Mouse (Mus musculus): ENCODE results near the gene Nsd1. TPM values are rescaled to one million over a fixed set of nuclear protein-coding genes. Genes with fewer than 3 reads are reported as not detected.
A peak's percentile ranks its signal among the peaks of the same experiment; 100 is the strongest.

The Nsd1 gene
- polyA plus RNA-seq, 1 experiment from 2014 or later = 55.7 TPM

- no peak overlapping the region for H3K4me3 ChIP-seq (ENCODE audit: low read depth, low read length)
- no peak overlapping the region for H3K9ac ChIP-seq (replicated peaks; ENCODE audit: low read depth)
- no peak overlapping the region for H3K27ac ChIP-seq (ENCODE audit: low read length)
- H3K36me3 ChIP-seq (ENCODE audit: insufficient read depth, low read length) = peaks cover 5% of the 10 kb centered on the region; the same call in 1 of the 2 replicates
- peak overlapping the region; percentile 84 for H3K4me2 ChIP-seq (replicated peaks; ENCODE audit: low read depth, low read length)
- peaks cover 3% of the 10 kb centered on the region; the same call in 1 of the 2 replicates for H3K4me1 ChIP-seq (ENCODE audit: insufficient read depth, low read depth, low read length)
- no peak for ATAC-seq
- no peak for DNase-seq (ENCODE audit: low spot score)
- H3K9me3 ChIP-seq (ENCODE audit: low read length) = no peaks in the 10 kb centered on the region
- TF ChIP-seq EP300 (IDR thresholded peaks at IDR 0.05) = no peak
- no peak for TF ChIP-seq CTCF (IDR thresholded peaks at IDR 0.05)
- H3K27me3 ChIP-seq (replicated peaks; ENCODE audit: insufficient read depth, low read length) = no peaks in the 10 kb centered on the region
These were observed 151.6 kb downstream of the Nsd1 start for GRCm38 (mm10) chr13:55361145-55361544.

GRCm38 (mm10) chr13:55361974-55362452, 152.4 kb downstream of the Nsd1 start:
- H3K4me1 ChIP-seq (ENCODE audit: insufficient read depth, low read depth, low read length) = peaks cover 3% of the 10 kb centered on the region; the same call in 1 of the 2 replicates
- no peaks in the 10 kb centered on the region for H3K27me3 ChIP-seq (replicated peaks; ENCODE audit: insufficient read depth, low read length)
- H3K9me3 ChIP-seq (ENCODE audit: low read length) = no peaks in the 10 kb centered on the region
- whole genome bisulfite sequencing = under 1% methylated on average over 32 of the region's 32 CpGs
- peak overlapping the region; percentile 96 for H3K9ac ChIP-seq (replicated peaks; ENCODE audit: low read depth)
- ATAC-seq (peak; percentile 22), DNase-seq (ENCODE audit: low spot score) (peak; percentile 30)
- H3K4me3 ChIP-seq (ENCODE audit: low read depth, low read length) = peak overlapping the region; percentile 92
- H3K27ac ChIP-seq (ENCODE audit: low read length) = peak overlapping the region; percentile 95
- H3K4me2 ChIP-seq (replicated peaks; ENCODE audit: low read depth, low read length) = peak overlapping the region; percentile 84
- H3K36me3 ChIP-seq (ENCODE audit: insufficient read depth, low read length) = peaks cover 5% of the 10 kb centered on the region; the same call in 1 of the 2 replicates
- TF ChIP-seq CTCF (IDR thresholded peaks at IDR 0.05) = no peak
- no peak for TF ChIP-seq EP300 (IDR thresholded peaks at IDR 0.05)

GRCm38 (mm10) chr13:55362453-55363060, 153.0 kb downstream of the Nsd1 start, which contains the start of gene Lman2:
Lman2 (minus strand) TSS chr13:55362783.
- peak within 1 kb of the TSS; percentile 96 for H3K9ac ChIP-seq (replicated peaks; ENCODE audit: low read depth)
- H3K27ac ChIP-seq (ENCODE audit: low read length) = peak within 1 kb of the TSS; percentile 95
- 1% methylated on average over 35 of the region's 35 CpGs for WGBS
- DNase-seq (ENCODE audit: low spot score) (peak; percentile 100), ATAC-seq (peak; percentile 99)
- peak within 1 kb of the TSS; percentile 92 for H3K4me3 ChIP-seq (ENCODE audit: low read depth, low read length)
- peaks cover 5% of the 10 kb centered on the region; the same call in 1 of the 2 replicates for H3K36me3 ChIP-seq (ENCODE audit: insufficient read depth, low read length)
- peaks cover 3% of the 10 kb centered on the region; the same call in 1 of the 2 replicates for H3K4me1 ChIP-seq (ENCODE audit: insufficient read depth, low read depth, low read length)
- H3K27me3 ChIP-seq (replicated peaks; ENCODE audit: insufficient read depth, low read length) = no peaks in the 10 kb centered on the region
- peak within 1 kb of the TSS; percentile 84 for H3K4me2 ChIP-seq (replicated peaks; ENCODE audit: low read depth, low read length)
- TF ChIP-seq CTCF (IDR thresholded peaks at IDR 0.05) = no peak
- no peak for TF ChIP-seq EP300 (IDR thresholded peaks at IDR 0.05)
- no peaks in the 10 kb centered on the region for H3K9me3 ChIP-seq (ENCODE audit: low read length)

Other genes with a start within 250 kb of the Nsd1 start
- 1.0 and 1.1 TPM in 2 replicates for gene Hk3, start 188.4 kb upstream of the Nsd1 start, polyA plus RNA-seq (2015; fragmentation: Nextera tagmentation; extraction: Ambion mirVana)
- 21.6 and 24.3 TPM in 2 replicates for gene Uimc1, start 109.5 kb upstream of the Nsd1 start, polyA plus RNA-seq (2015; fragmentation: Nextera tagmentation; extraction: Ambion mirVana)
- gene Zfp346, start 104.5 kb upstream of the Nsd1 start, polyA plus RNA-seq (2015; fragmentation: Nextera tagmentation; extraction: Ambion mirVana) = 6.9 and 7.9 TPM in 2 replicates
- not detected in 2 replicates for gene Gm17617, start 76.2 kb upstream of the Nsd1 start, polyA plus RNA-seq (2015; fragmentation: Nextera tagmentation; extraction: Ambion mirVana)
- gene Fgfr4, start 57.1 kb upstream of the Nsd1 start, polyA plus RNA-seq (2015; fragmentation: Nextera tagmentation; extraction: Ambion mirVana) = 18.9 and 19.3 TPM in 2 replicates
- gene Prelid1, start 110.7 kb downstream of the Nsd1 start, polyA plus RNA-seq (2015; fragmentation: Nextera tagmentation; extraction: Ambion mirVana) = 283 and 307 TPM in 2 replicates
- 60.4 and 69.9 TPM in 2 replicates for gene Rab24, start 112.2 kb downstream of the Nsd1 start, polyA plus RNA-seq (2015; fragmentation: Nextera tagmentation; extraction: Ambion mirVana)
- gene Mxd3, start 120.0 kb downstream of the Nsd1 start, polyA plus RNA-seq (2015; fragmentation: Nextera tagmentation; extraction: Ambion mirVana) = 3.1 and 5.0 TPM in 2 replicates
- gene Lman2, start 153.0 kb downstream of the Nsd1 start, polyA plus RNA-seq (2015; fragmentation: Nextera tagmentation; extraction: Ambion mirVana) = 63.6 and 66.5 TPM in 2 replicates
- gene Rgs14, start 159.9 kb downstream of the Nsd1 start, polyA plus RNA-seq (2015; fragmentation: Nextera tagmentation; extraction: Ambion mirVana) = 2.7 and 2.8 TPM in 2 replicates
- not detected in 2 replicates for gene Slc34a1, start 188.4 kb downstream of the Nsd1 start, polyA plus RNA-seq (2015; fragmentation: Nextera tagmentation; extraction: Ambion mirVana)
- not detected in 2 replicates for gene Pfn3, start 205.4 kb downstream of the Nsd1 start, polyA plus RNA-seq (2015; fragmentation: Nextera tagmentation; extraction: Ambion mirVana)
- not detected in 2 replicates for gene F12, start 217.0 kb downstream of the Nsd1 start, polyA plus RNA-seq (2015; fragmentation: Nextera tagmentation; extraction: Ambion mirVana)
- gene Grk6, start 235.3 kb downstream of the Nsd1 start, polyA plus RNA-seq (2015; fragmentation: Nextera tagmentation; extraction: Ambion mirVana) = 20.4 and 20.5 TPM in 2 replicates

All from lung, postnatal 0 days (tissue).